Comparison of ENCODE assay signal across 14 mouse cellular contexts in the genomic region with DNA sequence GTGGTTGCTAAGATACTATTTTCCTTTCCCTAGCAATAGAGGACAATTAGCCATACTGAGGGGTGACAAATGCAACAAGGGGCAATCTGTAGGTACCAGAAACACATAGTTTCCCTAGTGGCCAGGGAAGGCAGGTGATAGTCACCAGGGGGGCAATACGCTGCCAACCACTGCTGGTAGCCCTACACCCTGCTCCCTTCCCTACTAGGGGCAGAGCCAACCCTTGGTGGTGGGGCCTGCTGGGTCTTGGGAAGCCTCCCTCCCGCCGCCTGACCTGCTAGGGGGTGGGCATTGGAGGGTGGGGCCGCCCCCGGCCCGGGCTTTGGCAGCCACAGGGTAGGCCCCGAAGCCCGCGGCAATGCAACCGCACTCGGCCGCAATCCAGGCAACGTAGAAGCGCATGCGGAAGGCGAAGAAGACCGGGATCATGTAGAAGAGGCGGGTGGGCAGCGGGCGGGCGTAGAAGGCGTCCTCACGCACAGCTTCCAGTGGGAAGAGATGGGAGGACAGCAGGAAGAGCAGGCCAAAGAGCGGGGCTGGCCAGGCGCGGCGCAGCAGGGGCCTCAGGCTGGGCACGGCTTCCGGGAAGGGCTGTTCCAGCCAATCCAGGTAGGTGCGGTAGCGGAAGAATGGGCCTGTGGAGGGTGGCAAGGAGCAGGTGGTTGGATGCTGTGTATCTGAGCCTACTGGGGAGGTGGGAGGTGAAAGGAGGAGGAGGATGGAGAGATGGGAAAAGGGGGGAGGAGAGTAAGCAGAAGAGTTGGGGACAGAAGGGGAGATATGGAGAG. TPM values are rescaled to one million over a fixed set of nuclear protein-coding genes. Genes with fewer than 3 reads are reported as not detected.
DNase-seq lines count a peak whose midpoint lies in the region; ATAC-seq lines count a peak whose summit lies in the region.
"Had no signal": no experiment of that assay in that cellular context is flagged by ENCODE, and none has a peak within 500 bp of the region (broad histone marks: within the 10 kb centered on the region; RNA-seq: fewer than 3 reads in every experiment).

No protein-coding gene starts in this region.

- peaks cover 10% of the 10 kb centered on the region; the same call in 1 of the 2 replicates for H3K4me1 ChIP-seq in hindbrain, embryonic 14.5 days (replicated peaks; ENCODE audit: control insufficient read depth, insufficient read depth, low read length)
- no peaks in the 10 kb centered on the region for H3K4me1 ChIP-seq in neural tube, embryonic 14.5 days (ENCODE audit: control insufficient read depth, insufficient read depth, low read length)
- H3K4me1 ChIP-seq: embryonic facial prominence, embryonic 15.5 days; lung, embryonic 15.5 days had no signal

- intact Hi-C loops in left cerebral cortex, postnatal 4 days (cut with DNase I) = no loop called here

- no peaks in the 10 kb centered on the region for H3K27me3 ChIP-seq in hindbrain, embryonic 14.5 days (ENCODE audit: control insufficient read depth, insufficient read depth, low read length)
- no peaks in the 10 kb centered on the region for H3K27me3 ChIP-seq in neural tube, embryonic 14.5 days (ENCODE audit: control insufficient read depth, insufficient read depth, low read length)
- H3K27me3 ChIP-seq: embryonic facial prominence, embryonic 15.5 days; lung, embryonic 15.5 days had no signal

- H3K9me3 ChIP-seq in hindbrain, embryonic 14.5 days (ENCODE audit: control insufficient read depth, low read length) = no peaks in the 10 kb centered on the region
- H3K9me3 ChIP-seq in neural tube, embryonic 14.5 days (ENCODE audit: control insufficient read depth, low read length) = no peaks in the 10 kb centered on the region
- H3K9me3 ChIP-seq: embryonic facial prominence, embryonic 15.5 days; lung, embryonic 15.5 days had no signal

- ATAC-seq in hindbrain, embryonic 14.5 days (ENCODE audit: low FRiP score) = 0 out of 2 replicates have a peak, but pooled peaks have one; percentile 21
- ATAC-seq in neural tube, embryonic 14.5 days (ENCODE audit: low read depth) = peak; percentile 16; the same call in 1 of the 2 replicates
- no peak for ATAC-seq in megakaryocyte-erythroid progenitor cell, adult 5-6 weeks (replicated peaks; ENCODE audit: low FRiP score, low TSS enrichment, poor library complexity, severe bottlenecking)
- ATAC-seq: intestine, embryonic 16.5 days had no signal

- peaks cover 62% of the 10 kb centered on the region for H3K36me3 ChIP-seq in hindbrain, embryonic 14.5 days (replicated peaks; ENCODE audit: control insufficient read depth, insufficient read depth)
- peaks cover 23% of the 10 kb centered on the region for H3K36me3 ChIP-seq in neural tube, embryonic 14.5 days (ENCODE audit: control insufficient read depth, insufficient read depth, low read length)

- peak; percentile 66 for DNase-seq in cerebellum, adult 11 months
- DNase-seq in cerebellum, postnatal 4 days (ENCODE audit: low spot score in 2 of 2) = no peak
- peak; percentile 24 for DNase-seq in left cerebral cortex, postnatal 4 days
- DNase-seq in left cerebral cortex, adult 9 months (ENCODE audit: low spot score in 2 of 2) = no peak
- no peak for DNase-seq in hindbrain, embryonic 14.5 days (ENCODE audit: low spot score)
- no peak for DNase-seq in adrenal gland, postnatal 14 days
- DNase-seq: adrenal gland, postnatal 10 days; kidney, postnatal 36 days; liver had no signal

- no peak overlapping the region for H3K4me2 ChIP-seq in hindbrain, embryonic 14.5 days (replicated peaks)
- no peak overlapping the region for H3K4me2 ChIP-seq in neural tube, embryonic 14.5 days (ENCODE audit: low read depth, low read length)
- H3K4me2 ChIP-seq: embryonic facial prominence, embryonic 15.5 days; lung, embryonic 15.5 days had no signal

- no peak overlapping the region for H3K4me3 ChIP-seq in hindbrain, embryonic 14.5 days (replicated peaks; ENCODE audit: low read length)
- H3K4me3 ChIP-seq in neural tube, embryonic 14.5 days (ENCODE audit: low read depth, low read length) = no peak overlapping the region
- H3K4me3 ChIP-seq: embryonic facial prominence, embryonic 15.5 days; lung, embryonic 15.5 days had no signal

- 78% methylated on average over 31 of the region's 31 CpGs for WGBS in hindbrain, embryonic 14.5 days
- 83% methylated on average over 30 of the region's 31 CpGs for WGBS in neural tube, embryonic 14.5 days

- no peak overlapping the region for H3K9ac ChIP-seq in hindbrain, embryonic 14.5 days
- no peak overlapping the region for H3K9ac ChIP-seq in neural tube, embryonic 14.5 days (replicated peaks; ENCODE audit: low read depth, low read length)
- H3K9ac ChIP-seq: embryonic facial prominence, embryonic 15.5 days; lung, embryonic 15.5 days had no signal

- H3K27ac ChIP-seq in hindbrain, embryonic 14.5 days = no peak overlapping the region
- no peak overlapping the region for H3K27ac ChIP-seq in neural tube, embryonic 14.5 days (ENCODE audit: low read depth, low read length)
- H3K27ac ChIP-seq: embryonic facial prominence, embryonic 15.5 days; lung, embryonic 15.5 days had no signal

RNA-seq across cellular contexts. Expression of gene Tsen34, which starts 7.1 kb away (rescaled TPM):
- total RNA-seq in left cerebral cortex, postnatal 4 days (2021) = 100 to 1,000 TPM; 125 to 129 TPM
- 263 and 275 TPM in 2 replicates for polyA plus RNA-seq in hindbrain, embryonic 14.5 days (2014; fragmentation: Nextera tagmentation; extraction: Ambion mirVana)
- 255 and 265 TPM in 2 replicates for polyA plus RNA-seq in neural tube, embryonic 14.5 days (2014; fragmentation: Nextera tagmentation; extraction: Ambion mirVana)
- total RNA-seq in adrenal gland, postnatal 14 days (2021) = 97.1 and 101 TPM in 2 replicates
- total RNA-seq in megakaryocyte-erythroid progenitor cell, adult 5-6 weeks (2014; fragmentation: Nextera tagmentation) = 6.6 and 9.5 TPM in 2 replicates
- total RNA-seq in megakaryocyte-erythroid progenitor cell, adult 5-6 weeks (2017) = 10.3 and 18.2 TPM in 2 replicates

RNA-seq across cellular contexts. Expression of gene Mboat7, which starts 7.7 kb away (rescaled TPM):
- 100 to 1,000 TPM; 132 to 147 TPM for total RNA-seq in left cerebral cortex, postnatal 4 days (2021)
- polyA plus RNA-seq in hindbrain, embryonic 14.5 days (2014; fragmentation: Nextera tagmentation; extraction: Ambion mirVana) = 80.4 and 93.7 TPM in 2 replicates
- 74.9 and 76.4 TPM in 2 replicates for polyA plus RNA-seq in neural tube, embryonic 14.5 days (2014; fragmentation: Nextera tagmentation; extraction: Ambion mirVana)
- total RNA-seq in adrenal gland, postnatal 14 days (2021) = 51.8 and 55.3 TPM in 2 replicates
- 20.2 and 26.7 TPM in 2 replicates for total RNA-seq in megakaryocyte-erythroid progenitor cell, adult 5-6 weeks (2014; fragmentation: Nextera tagmentation)
- total RNA-seq in megakaryocyte-erythroid progenitor cell, adult 5-6 weeks (2017) = 8.5 and 18.9 TPM in 2 replicates

RNA-seq across cellular contexts. Expression of gene Tmc4, which starts 8.2 kb away (rescaled TPM):
- total RNA-seq in left cerebral cortex, postnatal 4 days (2021) = 1 to 10 TPM; 7.5 to 8.3 TPM
- 3.5 and 4.4 TPM in 2 replicates for polyA plus RNA-seq in hindbrain, embryonic 14.5 days (2014; fragmentation: Nextera tagmentation; extraction: Ambion mirVana)
- 4.1 and 6.2 TPM in 2 replicates for polyA plus RNA-seq in neural tube, embryonic 14.5 days (2014; fragmentation: Nextera tagmentation; extraction: Ambion mirVana)
- total RNA-seq in adrenal gland, postnatal 14 days (2021) = 5.6 and 6.9 TPM in 2 replicates
- 10.8 and 19.5 TPM in 2 replicates for total RNA-seq in megakaryocyte-erythroid progenitor cell, adult 5-6 weeks (2014; fragmentation: Nextera tagmentation)
- 1.7 and 8.6 TPM in 2 replicates for total RNA-seq in megakaryocyte-erythroid progenitor cell, adult 5-6 weeks (2017)

RNA-seq across cellular contexts. Expression of gene Rps9, which starts 18.2 kb away (rescaled TPM):
- total RNA-seq in left cerebral cortex, postnatal 4 days (2021) = 100 to 1,000 TPM; 693 to 718 TPM
- polyA plus RNA-seq in hindbrain, embryonic 14.5 days (2014; fragmentation: Nextera tagmentation; extraction: Ambion mirVana) = 732 and 840 TPM in 2 replicates
- polyA plus RNA-seq in neural tube, embryonic 14.5 days (2014; fragmentation: Nextera tagmentation; extraction: Ambion mirVana) = 703 and 810 TPM in 2 replicates
- 962 and 1,107 TPM in 2 replicates for total RNA-seq in adrenal gland, postnatal 14 days (2021)
- total RNA-seq in megakaryocyte-erythroid progenitor cell, adult 5-6 weeks (2014; fragmentation: Nextera tagmentation) = 3,542 and 4,029 TPM in 2 replicates
- 1,380 and 1,558 TPM in 2 replicates for total RNA-seq in megakaryocyte-erythroid progenitor cell, adult 5-6 weeks (2017)

RNA-seq across cellular contexts. Expression of gene Leng1, which starts 20.0 kb away (rescaled TPM):
- 1 to 10 TPM; 6.2 to 8.2 TPM for total RNA-seq in left cerebral cortex, postnatal 4 days (2021)
- polyA plus RNA-seq in hindbrain, embryonic 14.5 days (2014; fragmentation: Nextera tagmentation; extraction: Ambion mirVana) = 10.5 and 11.7 TPM in 2 replicates
- 11.0 and 11.8 TPM in 2 replicates for polyA plus RNA-seq in neural tube, embryonic 14.5 days (2014; fragmentation: Nextera tagmentation; extraction: Ambion mirVana)
- 14.7 and 15.9 TPM in 2 replicates for total RNA-seq in adrenal gland, postnatal 14 days (2021)
- 5.5 and 8.1 TPM in 2 replicates for total RNA-seq in megakaryocyte-erythroid progenitor cell, adult 5-6 weeks (2014; fragmentation: Nextera tagmentation)
- 7.1 and 15.2 TPM in 2 replicates for total RNA-seq in megakaryocyte-erythroid progenitor cell, adult 5-6 weeks (2017)

Comparison
In these comparisons a context has a peak if more than half of its experiments do, and no peak if none do; other contexts are left out.
1. DNase-seq: peak in cerebellum, adult 11 months (single experiment) and left cerebral cortex, postnatal 4 days (single experiment); none in cerebellum, postnatal 4 days (0 of 2), left cerebral cortex, adult 9 months (0 of 2), hindbrain, embryonic 14.5 days (single experiment) and adrenal gland, postnatal 14 days (single experiment).